Mouse (Mus musculus): Measurements from ENCODE around the gene Gm49373. TPM values are rescaled to one million over a fixed set of nuclear protein-coding genes. Genes with fewer than 3 reads are reported as not detected.

Gene Gm49373
- polyA plus RNA-seq, 1 experiment from 2014 or later = 0.60 TPM

DNA sequence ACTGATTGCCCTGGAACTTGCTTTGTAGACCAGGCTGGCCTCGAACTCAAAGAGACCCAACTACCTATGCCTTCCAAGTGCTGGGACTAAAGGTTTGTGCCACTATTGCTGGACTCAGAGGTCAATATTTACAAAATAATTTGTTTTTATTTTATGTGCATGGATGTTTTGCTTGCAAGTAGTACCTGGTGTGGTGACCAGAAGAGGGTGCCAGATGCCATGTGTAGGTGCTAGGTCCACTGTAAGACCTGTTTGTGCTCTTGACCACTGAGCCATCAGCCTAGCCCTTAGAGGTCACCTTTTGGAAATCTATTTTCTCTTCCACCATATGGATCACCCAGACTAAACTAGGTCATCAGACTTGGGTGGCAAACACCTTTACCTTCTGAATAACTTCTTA, 50.2 kb downstream of the Gm49373 start:
- no peak overlapping the region for H3K4me3 ChIP-seq
- WGBS = 75% methylated on average over 1 of the region's 1 CpGs

GRCm38 (mm10) chr9:21022288-21022687, 50.6 kb downstream of the Gm49373 start:
- no peak overlapping the region for H3K27ac ChIP-seq
- H3K4me3 ChIP-seq = no peak overlapping the region
- peaks cover 16% of the 10 kb centered on the region for H3K27me3 ChIP-seq
- ATAC-seq (ENCODE audit: insufficient number of reproducible peaks, low FRiP score, low TSS enrichment, low read depth) = no peak
- H3K36me3 ChIP-seq = peaks cover 10% of the 10 kb centered on the region; the same call in 1 of the 2 replicates
- no peak overlapping the region for H3K9ac ChIP-seq
- H3K4me1 ChIP-seq = peaks cover 3% of the 10 kb centered on the region; the same call in 1 of the 2 replicates
- H3K9me3 ChIP-seq = no peaks in the 10 kb centered on the region
- WGBS = 48% methylated on average over 6 of the region's 6 CpGs
- no peak overlapping the region for H3K4me2 ChIP-seq

More for the DNA sequence above, 50.2 kb downstream of the Gm49373 start:
- ATAC-seq (ENCODE audit: insufficient number of reproducible peaks, low FRiP score, low TSS enrichment, low read depth) = no peak
- Histone ChIP-seq H3K9ac (no peak overlapping the region), H3K27ac (no peak overlapping the region), H3K36me3 (peaks cover 13% of the 10 kb centered on the region; the same call in 1 of the 2 replicates), H3K27me3 (peaks cover 14% of the 10 kb centered on the region; the same call in 1 of the 2 replicates), H3K4me2 (no peak overlapping the region), H3K9me3 (no peaks in the 10 kb centered on the region), H3K4me1 (no peaks in the 10 kb centered on the region)

GRCm38 (mm10) chr9:21021363-21021762, 51.5 kb downstream of the Gm49373 start:
- H3K9me3 ChIP-seq = no peaks in the 10 kb centered on the region
- 86% methylated on average over 3 of the region's 3 CpGs for WGBS
- no peak overlapping the region for H3K4me3 ChIP-seq

GRCm38 (mm10) chr9:21018600-21018999, 54.3 kb downstream of the Gm49373 start:
- Histone ChIP-seq H3K27ac (no peak overlapping the region), H3K36me3 (0 out of 2 replicates have a peak, but pooled peaks cover 3% of the 10 kb centered on the region), H3K27me3 (peaks cover 42% of the 10 kb centered on the region), H3K4me2 (no peak overlapping the region), H3K4me1 (peaks cover 21% of the 10 kb centered on the region), H3K9me3 (no peaks in the 10 kb centered on the region), H3K4me3 (no peak overlapping the region), H3K9ac (no peak overlapping the region)
- no peak; the same call in 1 of the 2 replicates for ATAC-seq (ENCODE audit: insufficient number of reproducible peaks, low FRiP score, low TSS enrichment, low read depth)
- WGBS = 69% methylated on average over 2 of the region's 2 CpGs

More at GRCm38 (mm10) chr9:21021363-21021762, 51.5 kb downstream of the Gm49373 start:
- Histone ChIP-seq H3K4me2 (no peak overlapping the region), H3K4me1 (peaks cover 6% of the 10 kb centered on the region; the same call in 1 of the 2 replicates), H3K27ac (no peak overlapping the region), H3K9ac (no peak overlapping the region), H3K36me3 (0 out of 2 replicates have a peak, but pooled peaks cover 3% of the 10 kb centered on the region), H3K27me3 (peaks cover 24% of the 10 kb centered on the region)
- ATAC-seq (ENCODE audit: insufficient number of reproducible peaks, low FRiP score, low TSS enrichment, low read depth) = no peak

- Histone ChIP-seq H3K4me1 (peaks cover 22% of the 10 kb centered on the region), H3K9me3 (no peaks in the 10 kb centered on the region), H3K9ac (no peak overlapping the region), H3K4me2 (peak overlapping the region; percentile 73), H3K4me3 (peak overlapping the region; percentile 49), H3K36me3 (0 out of 2 replicates have a peak, but pooled peaks cover 3% of the 10 kb centered on the region), H3K27ac (no peak overlapping the region), H3K27me3 (peaks cover 42% of the 10 kb centered on the region)
- 26% methylated on average over 4 of the region's 4 CpGs for WGBS
- ATAC-seq (ENCODE audit: insufficient number of reproducible peaks, low FRiP score, low TSS enrichment, low read depth) = no peak
Observed at GRCm38 (mm10) chr9:21017177-21017575, 55.7 kb downstream of the Gm49373 start.

DNA sequence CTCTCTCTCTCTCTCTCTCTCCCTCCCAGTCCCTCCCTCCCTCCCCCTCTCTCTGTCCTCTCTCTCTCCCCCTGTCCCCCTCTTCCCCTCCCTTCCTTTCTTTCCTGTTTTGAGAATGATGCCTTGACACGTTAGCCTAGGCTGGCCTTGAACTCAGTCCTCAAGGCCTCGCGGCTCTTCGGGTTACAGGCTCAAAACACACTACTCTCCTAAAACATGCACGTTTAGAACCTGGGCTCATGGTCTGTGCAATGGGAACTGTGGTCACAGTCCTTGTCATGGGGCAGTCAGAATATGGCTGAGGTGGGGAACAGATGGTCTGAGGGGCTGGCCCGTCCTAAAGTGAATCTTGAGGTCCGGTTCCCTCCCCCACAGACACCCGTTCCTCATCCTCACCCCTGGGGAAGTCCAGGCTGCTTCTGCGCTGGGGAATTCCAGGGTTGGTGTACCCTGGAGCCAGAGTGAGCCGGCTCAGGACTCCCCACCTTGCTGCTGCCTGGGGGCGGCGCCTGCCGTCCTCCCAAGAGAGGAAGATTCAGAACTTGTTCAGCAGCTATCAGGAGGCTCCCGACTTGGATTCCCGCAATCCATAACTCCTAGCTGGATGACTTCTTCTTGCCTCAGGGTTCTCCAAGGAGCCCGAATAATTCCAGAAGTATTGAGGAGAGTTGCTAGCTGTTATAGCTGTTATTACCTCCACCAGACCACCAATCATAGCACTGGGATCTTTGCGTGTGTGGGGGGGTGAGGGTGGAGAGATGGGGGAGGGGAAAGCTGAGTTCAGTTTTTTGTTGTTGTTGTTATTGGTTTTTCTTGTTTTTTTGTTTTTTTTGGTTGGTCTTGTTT, 56.3 kb downstream of the Gm49373 start:
- H3K9me3 ChIP-seq = no peaks in the 10 kb centered on the region
- no peak overlapping the region for H3K27ac ChIP-seq
- H3K4me1 ChIP-seq = peaks cover 27% of the 10 kb centered on the region
- H3K4me2 ChIP-seq = peak overlapping the region; percentile 73
- ATAC-seq (ENCODE audit: insufficient number of reproducible peaks, low FRiP score, low TSS enrichment, low read depth) = no peak
- 0 out of 2 replicates have a peak, but pooled peaks cover 3% of the 10 kb centered on the region for H3K36me3 ChIP-seq
- WGBS = 4% methylated on average over 17 of the region's 17 CpGs
- H3K4me3 ChIP-seq = peak overlapping the region; percentile 49
- peaks cover 42% of the 10 kb centered on the region for H3K27me3 ChIP-seq
- H3K9ac ChIP-seq = no peak overlapping the region

DNA sequence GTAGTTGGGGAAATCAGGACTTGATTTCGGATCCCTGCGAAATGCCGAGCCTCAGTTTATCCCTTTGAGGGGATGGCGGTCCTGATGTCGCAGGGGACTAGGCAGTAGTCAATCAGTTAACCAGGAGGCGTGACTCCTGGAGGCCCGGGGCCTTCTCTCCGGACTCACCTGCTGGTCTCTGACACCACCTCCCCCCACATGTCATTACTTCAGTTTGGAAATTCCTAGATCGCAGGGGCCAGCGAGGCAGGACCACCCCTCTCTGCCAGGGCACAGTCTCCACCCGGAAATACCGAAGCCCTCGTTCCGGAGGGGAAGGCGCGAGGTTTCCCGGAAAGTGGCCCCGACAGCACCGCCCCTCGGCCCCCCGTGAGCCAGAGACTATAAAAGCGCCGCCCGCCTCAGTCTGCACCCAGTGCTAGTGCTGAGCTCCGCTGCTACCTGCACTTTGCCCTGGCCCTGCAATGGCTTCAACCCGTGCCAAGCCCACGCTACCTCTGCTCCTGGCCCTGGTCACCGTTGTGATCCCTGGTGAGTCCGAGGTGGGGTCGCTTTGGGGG, 57.2 kb downstream of the Gm49373 start, which contains the start of gene Icam1:
Gene Icam1, plus strand, starts transcription at position 415 of the 560 bp plus-strand sequence.
- peaks cover 42% of the 10 kb centered on the region for H3K27me3 ChIP-seq
- no peaks in the 10 kb centered on the region for H3K9me3 ChIP-seq
- H3K4me2 ChIP-seq = peak within 1 kb of the TSS; percentile 73
- H3K4me1 ChIP-seq = peaks cover 27% of the 10 kb centered on the region
- H3K9ac ChIP-seq = peak within 1 kb of the TSS; percentile 31
- 0 out of 2 replicates have a peak, but pooled peaks cover 3% of the 10 kb centered on the region for H3K36me3 ChIP-seq
- WGBS = 2% methylated on average over 30 of the region's 30 CpGs
- peak within 1 kb of the TSS; percentile 47; the same call in 1 of the 2 replicates for H3K27ac ChIP-seq
- ATAC-seq (ENCODE audit: insufficient number of reproducible peaks, low FRiP score, low TSS enrichment, low read depth) = peak; percentile 33; the same call in 1 of the 2 replicates
- H3K4me3 ChIP-seq = peak within 1 kb of the TSS; percentile 49

GRCm38 (mm10) chr9:21014691-21015570, 58.0 kb downstream of the Gm49373 start:
- H3K4me2 ChIP-seq = peak overlapping the region; percentile 73
- no peaks in the 10 kb centered on the region for H3K36me3 ChIP-seq
- no peaks in the 10 kb centered on the region for H3K9me3 ChIP-seq
- peak overlapping the region; percentile 49 for H3K4me3 ChIP-seq
- peak overlapping the region; percentile 31 for H3K9ac ChIP-seq
- H3K27me3 ChIP-seq = peaks cover 42% of the 10 kb centered on the region
- peaks cover 27% of the 10 kb centered on the region for H3K4me1 ChIP-seq
- 0 out of 2 replicates have a peak, but pooled peaks have one; percentile 42 for ATAC-seq (ENCODE audit: insufficient number of reproducible peaks, low FRiP score, low TSS enrichment, low read depth)
- peak overlapping the region; percentile 47; the same call in 1 of the 2 replicates for H3K27ac ChIP-seq
- 3% methylated on average over 28 of the region's 29 CpGs for WGBS

MicroRNAs within 50 kb of the gene (microRNA counts, 519-probe panel; counts per million panel counts)
- 2,767 counts per million, percentile 61 among the panel's probes with 10 or more counts for microRNA mmu-miR-1900

Small RNAs within 50 kb of the gene (microRNA-seq; reads per million reads assigned to microRNA genes)
- gene Mir1900 (not detected), gene Mir7082 (not detected)

Other genes with a start within 250 kb of the Gm49373 start
- gene A230050P20Rik, start 204.5 kb downstream of the Gm49373 start, polyA plus RNA-seq (2015; fragmentation: Nextera tagmentation; extraction: Ambion mirVana) = 9.5 and 11.8 TPM in 2 replicates
- gene Angptl6, start 193.4 kb downstream of the Gm49373 start, polyA plus RNA-seq (2015; fragmentation: Nextera tagmentation; extraction: Ambion mirVana) = 4.6 and 5.0 TPM in 2 replicates
- gene Ppan, start 184.9 kb downstream of the Gm49373 start, polyA plus RNA-seq (2015; fragmentation: Nextera tagmentation; extraction: Ambion mirVana) = 86.9 and 88.6 TPM in 2 replicates
- gene Eif3g, start 174.5 kb downstream of the Gm49373 start, polyA plus RNA-seq (2015; fragmentation: Nextera tagmentation; extraction: Ambion mirVana) = 303 and 319 TPM in 2 replicates
- gene Dnmt1, start 113.2 kb downstream of the Gm49373 start, polyA plus RNA-seq (2015; fragmentation: Nextera tagmentation; extraction: Ambion mirVana) = 79.7 and 82.3 TPM in 2 replicates
- gene S1pr2, start 96.3 kb downstream of the Gm49373 start, polyA plus RNA-seq (2015; fragmentation: Nextera tagmentation; extraction: Ambion mirVana) = 62.0 and 65.1 TPM in 2 replicates
- 112 and 116 TPM in 2 replicates for gene Mrpl4, start 70.4 kb downstream of the Gm49373 start, polyA plus RNA-seq (2015; fragmentation: Nextera tagmentation; extraction: Ambion mirVana)
- gene Icam1, start 57.1 kb downstream of the Gm49373 start, polyA plus RNA-seq (2015; fragmentation: Nextera tagmentation; extraction: Ambion mirVana) = 23.4 and 24.4 TPM in 2 replicates
- 0.96 and 3.0 TPM in 2 replicates for gene Icam4, start 43.7 kb downstream of the Gm49373 start, polyA plus RNA-seq (2015; fragmentation: Nextera tagmentation; extraction: Ambion mirVana)
- gene Icam5, start 41.0 kb downstream of the Gm49373 start, polyA plus RNA-seq (2015; fragmentation: Nextera tagmentation; extraction: Ambion mirVana) = 0.05 and 0.21 TPM in 2 replicates
- gene Zglp1, start 6.0 kb downstream of the Gm49373 start, polyA plus RNA-seq (2015; fragmentation: Nextera tagmentation; extraction: Ambion mirVana) = 0.56 TPM in 1 of 2 replicates, not detected in the other
- 53.3 and 57.9 TPM in 2 replicates for gene Fdx1l, start 518 bp upstream of the Gm49373 start, polyA plus RNA-seq (2015; fragmentation: Nextera tagmentation; extraction: Ambion mirVana)
- 1.2 and 1.6 TPM in 2 replicates for gene Gm38431, start 18.9 kb upstream of the Gm49373 start, polyA plus RNA-seq (2015; fragmentation: Nextera tagmentation; extraction: Ambion mirVana)
- gene Raver1, start 18.9 kb upstream of the Gm49373 start, polyA plus RNA-seq (2015; fragmentation: Nextera tagmentation; extraction: Ambion mirVana) = 49.6 and 55.0 TPM in 2 replicates
- gene Tyk2, start 58.1 kb upstream of the Gm49373 start, polyA plus RNA-seq (2015; fragmentation: Nextera tagmentation; extraction: Ambion mirVana) = 13.1 and 13.2 TPM in 2 replicates
- gene Cdc37, start 76.9 kb upstream of the Gm49373 start, polyA plus RNA-seq (2015; fragmentation: Nextera tagmentation; extraction: Ambion mirVana) = 298 and 326 TPM in 2 replicates
- 6.1 and 6.4 TPM in 2 replicates for gene Pde4a, start 92.6 kb upstream of the Gm49373 start, polyA plus RNA-seq (2015; fragmentation: Nextera tagmentation; extraction: Ambion mirVana)
- 77.7 and 78.6 TPM in 2 replicates for gene Keap1, start 166.3 kb upstream of the Gm49373 start, polyA plus RNA-seq (2015; fragmentation: Nextera tagmentation; extraction: Ambion mirVana)
- 6.2 and 6.3 TPM in 2 replicates for gene S1pr5, start 175.3 kb upstream of the Gm49373 start, polyA plus RNA-seq (2015; fragmentation: Nextera tagmentation; extraction: Ambion mirVana)
- 40.8 and 44.2 TPM in 2 replicates for gene Atg4d, start 192.2 kb upstream of the Gm49373 start, polyA plus RNA-seq (2015; fragmentation: Nextera tagmentation; extraction: Ambion mirVana)
- gene Kri1, start 214.9 kb upstream of the Gm49373 start, polyA plus RNA-seq (2015; fragmentation: Nextera tagmentation; extraction: Ambion mirVana) = 13.1 and 18.4 TPM in 2 replicates
- gene Cdkn2d, start 218.3 kb upstream of the Gm49373 start, polyA plus RNA-seq (2015; fragmentation: Nextera tagmentation; extraction: Ambion mirVana) = 55.3 and 60.1 TPM in 2 replicates
- 42.3 and 43.2 TPM in 2 replicates for gene Ap1m2, start 239.2 kb upstream of the Gm49373 start, polyA plus RNA-seq (2015; fragmentation: Nextera tagmentation; extraction: Ambion mirVana)
- 137 and 150 TPM in 2 replicates for gene Slc44a2, start 247.6 kb upstream of the Gm49373 start, polyA plus RNA-seq (2015; fragmentation: Nextera tagmentation; extraction: Ambion mirVana)